Mouse (Mus musculus): ENCODE results near the gene Cstf3.

DNA sequence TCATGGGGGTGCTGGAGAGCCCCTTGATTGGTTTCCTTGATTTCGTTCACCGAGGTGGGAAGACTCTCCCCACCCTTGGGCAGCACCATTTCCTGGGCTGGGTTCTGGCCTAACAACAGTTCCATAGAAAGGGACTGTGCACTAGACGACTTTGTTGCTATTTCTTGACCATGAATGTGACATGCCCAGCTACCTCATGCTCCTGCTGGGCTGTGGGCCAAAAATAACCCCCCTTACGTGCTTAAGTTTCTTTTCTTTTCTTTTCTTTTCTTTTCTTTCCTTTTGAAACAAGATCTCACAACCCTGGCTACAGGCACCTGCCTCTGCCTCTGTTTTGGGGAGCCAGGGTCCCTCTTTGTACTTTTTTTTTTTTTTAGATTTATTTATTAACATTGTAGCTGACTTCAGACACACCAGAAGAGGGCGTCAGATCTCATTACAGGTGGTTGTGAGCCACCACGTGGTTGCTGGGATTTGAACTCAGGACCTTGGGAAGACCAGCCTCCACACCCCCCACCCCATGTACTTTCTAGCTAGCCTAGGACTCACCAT, 119.5 kb downstream of the Cstf3 start:
- no peak for TF ChIP-seq POLR2A (IDR thresholded peaks at IDR 0.05; ENCODE audit: low read depth, low read length)
- TF ChIP-seq CTCF (conservative IDR thresholded peaks at IDR 0.05 in 1 of 2, IDR thresholded peaks at IDR 0.05 in 1 of 2; ENCODE audit: low read depth in 2 of 2, low read length in 2 of 2), result no peak
- no peak for TF ChIP-seq CHD1 (IDR thresholded peaks at IDR 0.05; ENCODE audit: low read depth, low read length)
